Mouse (Mus musculus) forebrain, embryonic 14.5 days (tissue): Measurements from ENCODE around the gene Adamtsl4. TPM values are rescaled to one million over a fixed set of nuclear protein-coding genes. Genes with fewer than 3 reads are reported as not detected.

Experiments used
- ATAC-seq: fragments of 200-750 bp; cut with Nextera tagmentation; 2 replicates; pipeline ENCODE4 v1.8.0; 2017; ENCODE audit warnings: mild to moderate bottlenecking, moderate library complexity
- DNase-seq: peaks from one replicate; pipeline ENCODE4 v3.0.0-alpha.2; 2015; ENCODE audit warnings: low spot score
- H3K27ac ChIP-seq: fragments of 300-500 bp; sonication (generic); 2 replicates; pipeline ENCODE4 v1.5.1; 2014; ENCODE audit warnings: low read depth, mild to moderate bottlenecking, control low read depth, low read length, moderate library complexity
- H3K27me3 ChIP-seq: fragments of 300-500 bp; sonication (generic); replicated peaks from 2 replicates; pipeline ENCODE4 v1.6.1; 2014; ENCODE audit warnings: low read length, control low read depth, mixed read lengths; ENCODE audit not compliant: control insufficient read depth, insufficient read depth
- H3K36me3 ChIP-seq: fragments of 300-500 bp; sonication (generic); 2 replicates; pipeline ENCODE4 v1.6.1; 2014; ENCODE audit warnings: low read length, control low read depth; ENCODE audit not compliant: control insufficient read depth, insufficient read depth
- H3K4me1 ChIP-seq: fragments of 300-500 bp; sonication (generic); 2 replicates; pipeline ENCODE4 v1.6.1; 2014; ENCODE audit warnings: antibody characterized with exemption, low read length, control low read depth; ENCODE audit not compliant: control insufficient read depth, insufficient read depth
- H3K4me2 ChIP-seq: fragments of 300-500 bp; sonication (generic); 2 replicates; pipeline ENCODE4 v1.6.1; 2014; ENCODE audit warnings: mild to moderate bottlenecking, control low read depth, low read length
- H3K4me3 ChIP-seq: fragments of 300-500 bp; sonication (generic); 2 replicates; pipeline ENCODE4 v1.5.1; 2014; ENCODE audit warnings: low read depth, low read length, control low read depth
- H3K9ac ChIP-seq: fragments of 300-500 bp; sonication (generic); 2 replicates; pipeline ENCODE4 v1.6.1; 2014; ENCODE audit warnings: mild to moderate bottlenecking, low read length, control low read depth, moderate library complexity
- H3K9me3 ChIP-seq: fragments of 300-500 bp; sonication (generic); replicated peaks from 2 replicates; pipeline ENCODE4 v1.6.1; 2016; ENCODE audit warnings: low read length, control low read depth, mixed read lengths; ENCODE audit not compliant: control insufficient read depth
- WGBS: fragments of 180-500 bp; shearing (Covaris S2); extraction: QIAGEN DNeasy Blood & Tissue Kit; methylation state at CpG from one replicate; pipeline ENCODE4 v1.1.7; 2014; 5-methylcytosine and 5-hydroxymethylcytosine counted together
- polyA plus RNA-seq: library from polyadenylated mRNA; unstranded; fragments of >200 nt; fragmentation: Nextera tagmentation; extraction: Ambion mirVana; gene quantifications from 2 replicates; pipeline ENCODE4 v1.2.1, GENCODE M21; 2014

Gene Adamtsl4
- polyA plus RNA-seq, 1 experiment from 2014 or later: 0.13 TPM

GRCm38 (mm10) chr3:95704612-95705011, 16.9 kb upstream of the Adamtsl4 start:
- DNase-seq (no peak), ATAC-seq (no peak)
- Histone ChIP-seq H3K27ac (no peak overlapping the region), H3K4me3 (no peak overlapping the region), H3K36me3 (no peaks in the 10 kb centered on the region), H3K9ac (no peak overlapping the region), H3K4me2 (no peak overlapping the region), H3K4me1 (peaks cover 8% of the 10 kb centered on the region), H3K27me3 (no peaks in the 10 kb centered on the region), H3K9me3 (no peaks in the 10 kb centered on the region)
- WGBS: 89% methylated on average over 4 of the region's 4 CpGs

- 97% methylated on average over 3 of the region's 3 CpGs for WGBS
- no peak overlapping the region for H3K27ac ChIP-seq
- H3K4me1 ChIP-seq: peaks cover 8% of the 10 kb centered on the region
- H3K9ac ChIP-seq: no peak overlapping the region
- ATAC-seq: no peak
- DNase-seq: no peak
- H3K27me3 ChIP-seq: no peaks in the 10 kb centered on the region
- H3K4me2 ChIP-seq: no peak overlapping the region
- H3K4me3 ChIP-seq: no peak overlapping the region
- H3K9me3 ChIP-seq: no peaks in the 10 kb centered on the region
- no peaks in the 10 kb centered on the region for H3K36me3 ChIP-seq
Observed at GRCm38 (mm10) chr3:95703276-95703675, 15.6 kb upstream of the Adamtsl4 start.

GRCm38 (mm10) chr3:95701877-95702540, 14.3 kb upstream of the Adamtsl4 start:
- WGBS: 2% methylated on average over 24 of the region's 24 CpGs
- Histone ChIP-seq H3K27ac (no peak overlapping the region), H3K36me3 (no peaks in the 10 kb centered on the region), H3K4me2 (peak overlapping the region; percentile 52), H3K9ac (peak overlapping the region; percentile 62), H3K9me3 (no peaks in the 10 kb centered on the region), H3K4me1 (peaks cover 8% of the 10 kb centered on the region), H3K27me3 (no peaks in the 10 kb centered on the region), H3K4me3 (peak overlapping the region; percentile 14)
- ATAC-seq (peak; percentile 83), DNase-seq (peak; percentile 70)

- DNase-seq (no peak), ATAC-seq (no peak)
- WGBS: 79% methylated on average over 2 of the region's 2 CpGs
- no peak overlapping the region for H3K27ac ChIP-seq
- H3K4me1 ChIP-seq: peaks cover 8% of the 10 kb centered on the region
- no peak overlapping the region for H3K9ac ChIP-seq
- H3K36me3 ChIP-seq: no peaks in the 10 kb centered on the region
- H3K4me2 ChIP-seq: no peak overlapping the region
- H3K4me3 ChIP-seq: no peak overlapping the region
- no peaks in the 10 kb centered on the region for H3K9me3 ChIP-seq
- no peaks in the 10 kb centered on the region for H3K27me3 ChIP-seq
Observed at GRCm38 (mm10) chr3:95701085-95701484, 13.4 kb upstream of the Adamtsl4 start.

- no peak for ATAC-seq
- DNase-seq: no peak
- H3K36me3 ChIP-seq: no peaks in the 10 kb centered on the region
- H3K9ac ChIP-seq: no peak overlapping the region
- no peak overlapping the region for H3K27ac ChIP-seq
- H3K27me3 ChIP-seq: no peaks in the 10 kb centered on the region
- 74% methylated on average over 6 of the region's 6 CpGs for WGBS
- peaks cover 8% of the 10 kb centered on the region for H3K4me1 ChIP-seq
- no peak overlapping the region for H3K4me2 ChIP-seq
- no peaks in the 10 kb centered on the region for H3K9me3 ChIP-seq
- H3K4me3 ChIP-seq: no peak overlapping the region
Observed at GRCm38 (mm10) chr3:95700233-95700681, 12.5 kb upstream of the Adamtsl4 start.

GRCm38 (mm10) chr3:95698286-95698685, 10.6 kb upstream of the Adamtsl4 start:
- no peaks in the 10 kb centered on the region; the same call in 1 of the 2 replicates for H3K36me3 ChIP-seq
- WGBS: 94% methylated on average over 4 of the region's 4 CpGs

GRCm38 (mm10) chr3:95696360-95696759, 8.6 kb upstream of the Adamtsl4 start:
- H3K36me3 ChIP-seq: no peaks in the 10 kb centered on the region; the same call in 1 of the 2 replicates
- H3K9me3 ChIP-seq: no peaks in the 10 kb centered on the region
- 61% methylated on average over 7 of the region's 7 CpGs for WGBS
- no peak overlapping the region for H3K9ac ChIP-seq
- no peaks in the 10 kb centered on the region for H3K4me1 ChIP-seq
- no peak for ATAC-seq
- H3K4me3 ChIP-seq: no peak overlapping the region
- H3K27ac ChIP-seq: no peak overlapping the region
- DNase-seq: no peak
- no peaks in the 10 kb centered on the region for H3K27me3 ChIP-seq
- H3K4me2 ChIP-seq: no peak overlapping the region

More at GRCm38 (mm10) chr3:95698286-95698685, 10.6 kb upstream of the Adamtsl4 start:
- DNase-seq: no peak
- H3K4me1 ChIP-seq: peaks cover 8% of the 10 kb centered on the region
- H3K4me3 ChIP-seq: no peak overlapping the region
- no peak for ATAC-seq
- H3K9me3 ChIP-seq: no peaks in the 10 kb centered on the region
- H3K4me2 ChIP-seq: no peak overlapping the region
- no peak overlapping the region for H3K9ac ChIP-seq
- H3K27ac ChIP-seq: no peak overlapping the region
- no peaks in the 10 kb centered on the region for H3K27me3 ChIP-seq

GRCm38 (mm10) chr3:95695796-95696195, 8.1 kb upstream of the Adamtsl4 start:
- Histone ChIP-seq H3K4me2 (no peak overlapping the region), H3K4me3 (no peak overlapping the region), H3K27me3 (no peaks in the 10 kb centered on the region), H3K27ac (no peak overlapping the region), H3K4me1 (no peaks in the 10 kb centered on the region), H3K9me3 (no peaks in the 10 kb centered on the region), H3K36me3 (no peaks in the 10 kb centered on the region; the same call in 1 of the 2 replicates), H3K9ac (no peak overlapping the region)
- DNase-seq (no peak), ATAC-seq (no peak)
- WGBS: 71% methylated on average over 3 of the region's 3 CpGs
